Mouse (Mus musculus): ENCODE results near the gene Rbm15. TPM values are rescaled to one million over a fixed set of nuclear protein-coding genes. Genes with fewer than 3 reads are reported as not detected.

Gene Rbm15
- polyA plus RNA-seq, 1 experiment from 2014 or later: 12.8 TPM

Other genes with a start within 250 kb of the Rbm15 start
- 0.14 and 0.22 TPM in 2 replicates for gene Kcna2, start 232.5 kb downstream of the Rbm15 start, polyA plus RNA-seq (2015; fragmentation: Nextera tagmentation; extraction: Ambion mirVana)
- 0.08 and 0.09 TPM in 2 replicates for gene Kcna10, start 150.6 kb downstream of the Rbm15 start, polyA plus RNA-seq (2015; fragmentation: Nextera tagmentation; extraction: Ambion mirVana)
- 0.15 and 1.5 TPM in 2 replicates for gene Cym, start 111.9 kb downstream of the Rbm15 start, polyA plus RNA-seq (2015; fragmentation: Nextera tagmentation; extraction: Ambion mirVana)
- not detected in 2 replicates for gene A630076J17Rik, start 103.1 kb downstream of the Rbm15 start, polyA plus RNA-seq (2015; fragmentation: Nextera tagmentation; extraction: Ambion mirVana)
- gene Prok1, start 94.0 kb downstream of the Rbm15 start, polyA plus RNA-seq (2015; fragmentation: Nextera tagmentation; extraction: Ambion mirVana): 0.06 and 0.07 TPM in 2 replicates
- 175 and 176 TPM in 2 replicates for gene Lamtor5, start 54.8 kb downstream of the Rbm15 start, polyA plus RNA-seq (2015; fragmentation: Nextera tagmentation; extraction: Ambion mirVana)
- 6.7 and 7.1 TPM in 2 replicates for gene Slc16a4, start 42.4 kb downstream of the Rbm15 start, polyA plus RNA-seq (2015; fragmentation: Nextera tagmentation; extraction: Ambion mirVana)
- gene Kcnc4, start 125.9 kb upstream of the Rbm15 start, polyA plus RNA-seq (2015; fragmentation: Nextera tagmentation; extraction: Ambion mirVana): 0.54 and 0.61 TPM in 2 replicates
- gene Slc6a17, start 184.3 kb upstream of the Rbm15 start, polyA plus RNA-seq (2015; fragmentation: Nextera tagmentation; extraction: Ambion mirVana): 6.5 TPM in 2 replicates
- 0.16 TPM in 1 of 2 replicates, not detected in the other for gene Ubl4b, start 221.4 kb upstream of the Rbm15 start, polyA plus RNA-seq (2015; fragmentation: Nextera tagmentation; extraction: Ambion mirVana)